Mouse (Mus musculus): ENCODE data around the gene Ipo9. TPM values are rescaled to one million over a fixed set of nuclear protein-coding genes. Genes with fewer than 3 reads are reported as not detected.

Gene Ipo9
- total RNA-seq, 4 experiments from 2014 or later: 129 to 175 (median 174) TPM

DNA sequence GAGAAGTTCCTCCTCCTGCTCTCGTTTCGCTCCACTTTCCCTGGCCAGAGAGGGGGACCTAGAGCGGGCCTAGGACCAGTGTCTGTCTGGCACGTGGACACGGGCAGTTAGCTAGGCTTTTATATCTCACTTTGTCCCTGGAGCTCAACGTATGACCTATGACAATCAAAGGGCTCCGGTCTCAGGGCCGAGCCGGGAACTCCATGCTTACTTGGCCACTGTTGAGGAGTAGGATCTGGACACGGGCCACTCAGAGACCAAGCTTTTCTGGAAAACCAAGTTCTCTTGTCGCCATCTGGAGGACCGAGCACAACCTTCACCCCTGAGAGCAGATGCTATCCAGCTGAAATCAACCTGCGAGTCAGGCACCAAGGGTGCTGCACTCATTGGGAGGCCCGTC is 61.3 kb downstream of the Ipo9 start:
- peak in 1 of 2 experiments; percentile 65 for DNase-seq (ENCODE audit: low spot score in 2 of 2)

GRCm38 (mm10) chr1:135368245-135368644 is 62.1 kb downstream of the Ipo9 start:
- peak; percentile 88 to 89 for DNase-seq (ENCODE audit: low spot score in 2 of 2)

DNA sequence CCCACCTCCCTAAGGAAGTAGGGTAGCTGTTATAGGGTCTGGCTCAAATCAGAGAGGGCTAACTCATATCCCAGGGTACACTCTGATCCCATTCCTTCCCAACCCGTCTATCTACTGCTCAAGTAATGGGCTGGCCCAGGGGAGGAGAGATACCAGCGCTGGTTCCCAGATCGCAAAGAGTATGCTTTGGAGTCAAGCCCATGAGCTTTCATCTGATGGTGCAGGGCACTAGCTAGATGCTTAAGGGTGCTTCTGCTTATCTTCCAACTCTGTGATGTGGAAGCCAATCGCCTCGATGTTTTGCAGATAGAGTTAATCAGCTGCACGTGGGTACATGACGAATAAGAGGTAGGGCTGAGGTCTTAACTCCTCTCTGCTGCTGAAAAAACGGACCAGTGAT is 62.7 kb downstream of the Ipo9 start:
- no peak for DNase-seq (ENCODE audit: low spot score in 2 of 2)

GRCm38 (mm10) chr1:135367005-135367404 is 63.3 kb downstream of the Ipo9 start:
- no peak for DNase-seq (ENCODE audit: low spot score in 2 of 2)

- DNase-seq (ENCODE audit: low spot score in 2 of 2): no peak
Observed at GRCm38 (mm10) chr1:135366380-135366779, 63.9 kb downstream of the Ipo9 start.

DNA sequence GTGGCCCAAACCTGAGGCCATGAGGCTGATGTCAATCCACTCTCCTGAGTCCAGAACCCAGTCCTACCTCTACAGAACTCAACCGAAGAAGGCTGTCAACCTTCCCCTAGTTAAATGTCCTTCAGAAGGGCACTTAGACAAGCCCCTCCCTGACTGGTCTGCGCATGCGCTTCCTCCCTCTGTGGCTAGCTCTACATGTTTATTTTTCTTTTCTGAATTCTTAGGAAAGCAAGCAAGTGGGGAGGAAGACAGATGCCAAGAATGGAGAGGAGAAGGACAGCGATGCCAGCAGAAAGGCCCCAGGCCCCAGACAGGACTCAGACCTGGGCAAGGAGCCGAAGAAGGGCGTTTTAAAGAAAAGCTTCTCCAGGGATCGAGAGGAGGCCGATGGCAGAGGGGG is 66.9 kb downstream of the Ipo9 start:
- no peak for DNase-seq (ENCODE audit: low spot score in 2 of 2)

- DNase-seq (ENCODE audit: low spot score in 2 of 2): no peak
Observed at GRCm38 (mm10) chr1:135362115-135362514, 68.2 kb downstream of the Ipo9 start.

- no peak for DNase-seq (ENCODE audit: low spot score in 2 of 2)
Observed at GRCm38 (mm10) chr1:135361491-135361890, 68.8 kb downstream of the Ipo9 start.

DNA sequence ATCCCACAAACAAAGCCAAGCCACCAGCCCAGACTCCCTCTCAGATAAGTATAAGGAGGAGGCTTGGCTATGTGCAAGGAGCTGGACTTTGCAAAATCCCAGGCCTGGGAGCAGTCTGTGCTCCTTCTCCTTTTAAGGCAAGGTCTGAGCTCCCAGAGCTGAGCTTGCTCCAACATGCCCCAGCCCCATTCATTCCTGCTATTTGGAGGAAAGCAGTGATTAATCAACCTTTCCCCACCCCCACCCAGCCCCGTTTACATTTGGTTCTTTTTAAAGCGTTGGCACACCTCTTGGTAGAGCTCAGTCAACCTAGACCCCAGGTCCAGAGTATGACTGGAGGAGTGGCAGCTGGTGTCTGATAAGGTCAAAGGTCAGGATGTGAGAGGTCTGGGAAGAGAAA is 71.2 kb downstream of the Ipo9 start:
- DNase-seq (ENCODE audit: low spot score in 2 of 2): no peak

- DNase-seq (ENCODE audit: low spot score in 2 of 2): no peak
Observed at GRCm38 (mm10) chr1:135351953-135352352, 78.3 kb downstream of the Ipo9 start.

DNA sequence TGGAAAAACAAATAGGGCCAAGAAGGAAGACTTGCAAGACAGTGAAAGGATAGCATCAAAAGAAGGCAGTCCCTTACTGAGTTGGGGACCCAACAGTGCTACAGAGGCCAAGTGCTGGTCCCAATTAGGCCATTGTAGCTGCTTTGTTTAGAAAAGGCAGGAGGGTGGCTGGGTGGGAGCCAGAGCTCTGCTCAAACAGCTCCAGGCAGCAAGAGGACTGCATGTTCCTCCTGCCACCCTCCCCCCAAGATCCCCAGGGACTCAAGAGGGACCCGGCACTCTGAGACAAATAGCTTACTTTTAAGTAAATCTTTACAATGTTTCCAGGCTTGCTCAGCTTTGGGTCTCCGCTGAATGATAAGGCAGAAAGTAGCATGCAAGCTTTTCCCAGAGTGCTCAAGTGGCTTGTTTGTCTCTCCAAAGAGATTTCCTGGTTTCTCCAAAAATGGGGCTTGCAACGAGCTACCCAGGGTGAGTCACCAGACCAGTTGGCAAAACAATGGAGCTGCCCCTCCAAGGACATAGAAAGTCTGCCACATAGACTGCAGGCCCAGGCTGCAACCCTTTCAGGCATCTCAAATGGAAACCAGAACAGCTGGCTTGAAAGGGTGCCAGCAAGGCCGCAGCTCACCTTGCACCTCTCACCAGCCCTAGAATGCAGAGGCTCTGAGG is 82.7 kb downstream of the Ipo9 start:
- peak in 1 of 2 experiments; percentile 50 for DNase-seq (ENCODE audit: low spot score in 2 of 2)

DNA sequence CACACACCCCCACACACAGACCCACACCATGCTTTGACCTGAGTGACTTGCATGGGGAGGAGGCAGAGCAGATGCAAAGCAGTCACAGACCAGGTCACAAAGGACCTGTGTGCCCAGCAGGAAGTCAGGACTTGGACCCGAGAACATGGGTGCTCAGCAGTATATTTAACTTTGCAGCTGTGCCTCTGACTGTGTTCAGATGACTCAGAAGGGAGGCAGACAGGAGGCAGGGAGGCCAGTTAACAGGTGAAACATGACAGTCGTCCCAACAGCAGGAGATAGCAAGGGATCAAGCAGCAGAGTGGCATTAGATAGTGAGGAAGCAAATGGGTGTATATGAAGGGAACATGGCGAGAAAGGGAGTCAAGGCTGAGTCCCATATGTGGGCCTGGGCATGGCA is 83.4 kb downstream of the Ipo9 start:
- DNase-seq (ENCODE audit: low spot score in 2 of 2): no peak

DNA sequence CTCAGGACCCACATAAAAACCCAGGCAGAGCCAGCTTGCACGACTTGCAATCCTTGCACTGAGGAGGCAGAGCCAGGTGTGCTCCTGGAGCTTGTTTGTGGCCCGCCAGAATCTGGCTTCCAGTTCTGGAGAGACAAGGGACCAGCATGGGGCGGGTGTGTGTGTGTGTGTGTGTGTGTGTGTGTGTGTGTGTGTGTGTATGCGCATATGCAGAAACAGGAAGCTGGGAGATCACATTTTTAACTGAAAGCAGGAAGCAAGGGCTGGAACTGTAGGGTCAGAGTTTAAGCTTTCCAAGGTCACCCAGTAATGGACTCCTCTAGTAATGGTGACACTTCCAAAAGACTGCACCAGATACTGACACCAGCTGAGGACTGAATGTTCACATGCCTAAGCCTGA is 86.3 kb downstream of the Ipo9 start:
- no peak for DNase-seq (ENCODE audit: low spot score in 2 of 2)

- DNase-seq (ENCODE audit: low spot score in 2 of 2): no peak
Observed at GRCm38 (mm10) chr1:135341947-135342346, 88.4 kb downstream of the Ipo9 start.

Small RNA genes lying within 50 kb of the gene (microRNA-seq; reads per million reads assigned to microRNA genes)
- 3.3 to 4.8 reads per million in 2 experiments for gene Mir1231

Other genes with a start within 250 kb of the Ipo9 start
- not detected for gene Elf3, start 171.9 kb downstream of the Ipo9 start, total RNA-seq (2022)
- 10 to 100 TPM; 53.9 to 63.9 (median 59.3) TPM for gene Rnpep, start 146.4 kb downstream of the Ipo9 start, total RNA-seq (2022)
- gene Timm17a, start 116.7 kb downstream of the Ipo9 start, total RNA-seq (2022): 100 to 1,000 TPM; 164 to 196 (median 187) TPM
- gene Lmod1, start 105.7 kb downstream of the Ipo9 start, total RNA-seq (2022): under 1 TPM; 0.70 to 0.96 (median 0.75) TPM
- 100 to 1,000 TPM; 108 to 137 (median 121) TPM for gene Shisa4, start 55.3 kb downstream of the Ipo9 start, total RNA-seq (2022)
- gene Nav1, start 176.8 kb upstream of the Ipo9 start, total RNA-seq (2022): 10 to 100 TPM; 55.8 to 63.3 (median 59.9) TPM